Mouse (Mus musculus) neural tube, embryonic 15.5 days (tissue): Measurements from ENCODE around the gene Scn1b. TPM values are rescaled to one million over a fixed set of nuclear protein-coding genes. Genes with fewer than 3 reads are reported as not detected.

Experiments
- ATAC-seq: fragments of 200-750 bp; cut with Nextera tagmentation; 2 replicates; pipeline ENCODE4 v1.8.0; 2017; ENCODE audit warnings: mild to moderate bottlenecking, moderate TSS enrichment, moderate library complexity; ENCODE audit not compliant: low FRiP score
- H3K27ac ChIP-seq: fragments of 300-500 bp; sonication (generic); replicated peaks from 2 replicates; pipeline ENCODE4 v1.5.1; 2015; ENCODE audit warnings: mild to moderate bottlenecking, inconsistent platforms
- H3K27me3 ChIP-seq: fragments of 300-500 bp; sonication (generic); replicated peaks from 2 replicates; pipeline ENCODE4 v1.6.1; 2015; ENCODE audit warnings: inconsistent platforms
- H3K36me3 ChIP-seq: fragments of 300-500 bp; sonication (generic); 2 replicates; pipeline ENCODE4 v1.6.1; 2015; ENCODE audit warnings: inconsistent platforms
- H3K4me1 ChIP-seq: fragments of 300-500 bp; sonication (generic); 2 replicates; pipeline ENCODE4 v1.6.1; 2015; ENCODE audit warnings: inconsistent platforms
- H3K4me2 ChIP-seq: fragments of 300-500 bp; sonication (generic); 2 replicates; pipeline ENCODE4 v1.6.1; 2015; ENCODE audit warnings: inconsistent platforms, mild to moderate bottlenecking, moderate library complexity
- H3K4me3 ChIP-seq: fragments of 300-500 bp; sonication (generic); replicated peaks from 2 replicates; pipeline ENCODE4 v1.5.1; 2015; ENCODE audit warnings: mild to moderate bottlenecking, inconsistent platforms
- H3K9ac ChIP-seq: fragments of 300-500 bp; sonication (generic); replicated peaks from 2 replicates; pipeline ENCODE4 v1.6.1; 2015; ENCODE audit warnings: mild to moderate bottlenecking, inconsistent platforms
- H3K9me3 ChIP-seq: fragments of 300-500 bp; sonication (generic); replicated peaks from 2 replicates; pipeline ENCODE4 v1.6.1; 2016; ENCODE audit warnings: inconsistent platforms
- WGBS: fragments of 180-500 bp; shearing (Covaris S2); methylation state at CpG from one replicate; pipeline ENCODE4 v1.1.7; 2015; ENCODE audit warnings: mixed read lengths; 5-methylcytosine and 5-hydroxymethylcytosine counted together
- polyA plus RNA-seq: library from polyadenylated mRNA; unstranded; fragments of >200 nt; fragmentation: Nextera tagmentation; extraction: Ambion mirVana; gene quantifications from 2 replicates; pipeline ENCODE4 v1.2.1, GENCODE M21; 2015

The Scn1b gene
- polyA plus RNA-seq, 1 experiment from 2014 or later, result 24.8 TPM

- no peak for ATAC-seq
- Histone ChIP-seq H3K4me2 (no peak overlapping the region), H3K4me3 (no peak overlapping the region), H3K9ac (no peak overlapping the region), H3K27ac (no peak overlapping the region), H3K9me3 (no peaks in the 10 kb centered on the region), H3K36me3 (no peaks in the 10 kb centered on the region), H3K4me1 (no peaks in the 10 kb centered on the region), H3K27me3 (no peaks in the 10 kb centered on the region)
- WGBS, result 86% methylated on average over 5 of the region's 5 CpGs
Observed at GRCm38 (mm10) chr7:31160763-31161162, 34.0 kb upstream of the Scn1b start.

DNA sequence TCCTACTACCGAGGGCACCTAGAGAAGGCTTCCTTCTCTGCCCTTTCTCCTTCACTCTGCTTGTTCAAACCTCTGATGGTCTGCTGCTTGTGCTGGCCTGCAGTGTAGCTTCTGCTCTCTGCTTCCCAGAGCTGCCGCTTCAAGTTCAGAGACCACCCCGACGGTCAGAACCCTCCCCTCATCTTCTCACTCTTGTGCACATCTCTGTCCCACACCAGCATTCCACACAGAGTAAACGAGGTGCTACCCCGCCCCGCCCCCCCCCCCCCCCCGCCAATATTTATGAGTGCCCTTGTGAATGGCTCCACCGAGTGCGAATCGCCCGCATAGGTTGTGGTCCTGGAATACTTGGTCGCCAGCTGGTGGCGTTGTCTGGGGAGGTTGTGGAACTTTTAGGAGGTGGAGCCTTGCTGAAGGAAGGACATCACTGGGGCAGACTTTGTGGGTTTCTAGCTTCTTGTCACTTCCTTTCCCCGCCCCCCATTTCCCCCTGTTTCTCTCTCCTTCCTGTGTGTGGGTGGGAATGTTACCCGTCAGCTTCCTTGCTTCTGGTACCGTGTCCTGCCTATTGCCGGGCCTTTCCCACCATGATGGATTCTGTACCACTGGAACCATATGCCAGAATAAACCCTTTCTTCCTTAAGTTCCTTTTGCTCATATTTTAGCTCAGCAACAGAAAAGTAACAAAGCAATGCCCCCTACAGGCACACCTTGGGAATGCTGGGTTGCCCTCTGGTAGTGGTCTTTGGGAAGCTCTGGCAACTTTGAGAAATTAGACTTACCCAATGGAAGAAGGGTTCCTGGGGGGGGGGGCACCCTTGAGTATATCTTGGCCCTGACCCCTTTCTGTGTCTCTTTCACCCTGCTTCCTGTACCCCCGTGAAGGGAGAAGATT is 29.5 kb upstream of the Scn1b start:
- Histone ChIP-seq H3K4me1 (peaks cover 8% of the 10 kb centered on the region), H3K9me3 (no peaks in the 10 kb centered on the region), H3K9ac (no peak overlapping the region), H3K4me3 (no peak overlapping the region), H3K36me3 (no peaks in the 10 kb centered on the region), H3K4me2 (no peak overlapping the region), H3K27me3 (no peaks in the 10 kb centered on the region), H3K27ac (no peak overlapping the region)
- no peak for ATAC-seq
- 36% methylated on average over 17 of the region's 19 CpGs for WGBS

DNA sequence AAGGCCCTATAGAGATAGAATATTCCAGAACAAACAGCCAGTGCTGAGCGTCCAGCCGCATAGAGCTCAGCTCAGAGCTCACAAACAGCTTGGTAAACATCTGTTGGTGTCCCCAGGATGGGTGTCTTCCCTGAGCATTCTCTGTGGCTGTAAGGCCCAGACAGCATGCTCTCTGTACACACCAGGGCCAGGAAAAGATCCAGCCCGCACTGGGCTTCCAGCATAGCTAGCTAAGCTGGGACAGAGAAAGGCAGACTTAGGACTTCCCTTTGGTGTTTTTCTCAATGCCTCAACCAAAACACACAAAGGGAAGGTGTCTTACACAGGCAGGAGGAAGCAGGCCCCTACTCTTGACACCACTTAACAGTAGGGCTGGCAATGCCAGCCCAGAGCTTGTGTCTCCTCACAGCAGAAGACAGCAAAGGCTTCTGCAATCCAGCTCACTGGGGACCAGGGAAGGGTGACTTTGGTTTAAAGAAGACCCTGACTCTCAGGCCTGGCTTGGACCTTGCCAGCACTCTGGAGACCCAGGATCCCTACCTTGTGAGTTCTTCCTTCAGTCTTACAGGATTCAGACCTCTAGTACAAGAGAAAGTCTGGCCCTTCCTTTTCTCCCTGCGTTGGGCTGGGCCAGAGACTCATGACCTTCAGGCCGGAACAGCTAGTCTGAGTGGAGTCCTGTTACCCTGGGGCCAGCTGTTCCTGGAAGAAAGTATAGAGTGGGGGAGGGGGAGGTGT is 28.7 kb upstream of the Scn1b start, which contains the start of gene Gramd1a:
Gene Gramd1a (minus strand): TSS at position 601 of the 738 bp plus-strand sequence.
- H3K4me2 ChIP-seq, result no peak within 1 kb of the TSS
- H3K4me1 ChIP-seq, result peaks cover 11% of the 10 kb centered on the region
- no peak for ATAC-seq
- H3K36me3 ChIP-seq, result no peaks in the 10 kb centered on the region
- H3K4me3 ChIP-seq, result no peak within 1 kb of the TSS
- H3K9ac ChIP-seq, result no peak within 1 kb of the TSS
- H3K9me3 ChIP-seq, result no peaks in the 10 kb centered on the region
- 64% methylated on average over 5 of the region's 5 CpGs for WGBS
- no peak within 1 kb of the TSS for H3K27ac ChIP-seq
- no peaks in the 10 kb centered on the region for H3K27me3 ChIP-seq

DNA sequence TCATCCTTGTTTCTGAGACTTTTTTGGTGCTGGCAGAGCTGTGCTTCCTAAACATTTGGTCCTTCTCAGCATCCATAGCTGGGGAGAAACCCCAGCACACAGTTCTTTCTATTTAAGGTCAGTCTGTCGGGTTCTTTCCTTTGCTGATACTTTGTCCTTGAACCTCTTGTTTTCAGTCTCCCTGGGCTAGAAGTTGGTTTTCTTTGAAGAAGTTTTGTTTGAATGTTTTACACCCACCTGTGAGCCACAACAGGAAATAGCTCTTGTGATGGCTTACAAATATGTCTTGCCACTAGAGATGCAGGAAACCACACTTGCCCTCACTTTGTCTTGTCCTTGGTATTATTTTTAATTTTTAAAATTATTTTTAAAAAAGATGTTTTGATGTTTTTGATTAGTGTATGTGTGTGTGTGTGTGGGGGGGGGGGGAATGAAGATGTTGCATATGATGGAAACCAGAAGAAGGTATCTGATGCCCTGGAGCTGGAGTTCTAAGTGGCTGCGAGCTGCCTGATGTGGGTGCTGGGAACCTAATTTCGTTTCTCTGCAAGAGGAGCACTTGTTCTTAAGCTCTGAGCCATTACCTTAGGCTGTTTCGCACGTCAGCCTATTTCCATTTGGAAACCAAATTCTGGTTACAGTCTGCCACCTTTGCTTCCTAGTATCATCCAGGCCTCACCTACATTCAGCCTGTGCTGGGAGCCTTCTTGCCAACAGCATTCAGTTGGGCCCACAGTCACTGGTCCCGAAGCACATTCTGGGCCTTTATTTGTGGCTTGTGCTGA is 26.9 kb upstream of the Scn1b start:
- WGBS, result 88% methylated on average over 6 of the region's 6 CpGs

GRCm38 (mm10) chr7:31151301-31152241 is 24.8 kb upstream of the Scn1b start:
- no peaks in the 10 kb centered on the region for H3K9me3 ChIP-seq
- H3K4me2 ChIP-seq, result peak overlapping the region; percentile 83
- WGBS, result 13% methylated on average over 23 of the region's 23 CpGs
- H3K27ac ChIP-seq, result peak overlapping the region; percentile 99
- peak overlapping the region; percentile 76 for H3K4me3 ChIP-seq
- no peaks in the 10 kb centered on the region for H3K36me3 ChIP-seq
- peaks cover 42% of the 10 kb centered on the region for H3K4me1 ChIP-seq
- H3K9ac ChIP-seq, result peak overlapping the region; percentile 99
- no peaks in the 10 kb centered on the region for H3K27me3 ChIP-seq
- peak; percentile 58 for ATAC-seq

More for the DNA sequence above, 26.9 kb upstream of the Scn1b start:
- Histone ChIP-seq H3K36me3 (no peaks in the 10 kb centered on the region), H3K27me3 (no peaks in the 10 kb centered on the region), H3K9ac (no peak overlapping the region), H3K4me3 (no peak overlapping the region), H3K27ac (no peak overlapping the region), H3K4me1 (peaks cover 20% of the 10 kb centered on the region), H3K4me2 (no peak overlapping the region), H3K9me3 (no peaks in the 10 kb centered on the region)
- no peak for ATAC-seq

DNA sequence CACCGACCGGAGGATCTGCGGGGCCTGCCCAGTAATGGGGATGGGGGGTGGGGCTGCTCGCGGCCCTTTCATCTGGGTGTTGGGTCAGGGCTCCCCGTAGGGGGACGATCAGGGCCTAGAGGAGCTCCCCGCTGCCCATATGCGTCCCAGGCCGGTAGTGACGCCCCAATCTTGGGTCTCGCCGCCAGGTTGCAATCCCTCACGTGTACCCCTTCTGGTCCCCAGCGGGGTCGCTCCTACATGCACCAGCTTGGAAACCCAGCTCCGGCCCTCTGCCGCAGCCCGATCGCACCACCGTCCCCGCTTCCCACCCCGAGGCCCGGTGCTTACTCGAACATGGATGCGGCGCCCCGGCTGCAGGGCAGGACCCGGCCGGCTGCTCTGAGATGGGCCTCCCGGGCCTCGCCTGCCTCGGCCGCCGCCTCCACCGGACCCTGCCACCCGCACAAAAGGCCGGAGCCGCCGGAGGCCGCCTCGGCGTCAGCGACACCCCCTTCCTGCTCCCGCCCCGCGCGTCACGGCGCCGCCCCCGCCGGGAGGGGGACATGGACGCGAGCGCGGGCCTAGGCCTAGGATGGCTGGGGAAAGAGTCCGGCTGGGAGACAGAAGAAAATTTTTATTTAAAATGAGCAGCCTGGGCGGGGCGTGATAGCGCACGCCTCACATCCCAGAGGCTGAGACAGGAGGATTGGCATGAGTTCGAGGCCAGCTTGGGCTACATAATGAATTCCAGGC is 23.9 kb upstream of the Scn1b start:
- peak overlapping the region; percentile 99 for H3K9ac ChIP-seq
- ATAC-seq, result peak; percentile 87
- peak overlapping the region; percentile 76 for H3K4me3 ChIP-seq
- H3K27ac ChIP-seq, result peak overlapping the region; percentile 99
- H3K4me2 ChIP-seq, result peak overlapping the region; percentile 83
- no peaks in the 10 kb centered on the region for H3K36me3 ChIP-seq
- under 1% methylated on average over 63 of the region's 63 CpGs for WGBS
- no peaks in the 10 kb centered on the region for H3K9me3 ChIP-seq
- H3K27me3 ChIP-seq, result no peaks in the 10 kb centered on the region
- H3K4me1 ChIP-seq, result peaks cover 49% of the 10 kb centered on the region

DNA sequence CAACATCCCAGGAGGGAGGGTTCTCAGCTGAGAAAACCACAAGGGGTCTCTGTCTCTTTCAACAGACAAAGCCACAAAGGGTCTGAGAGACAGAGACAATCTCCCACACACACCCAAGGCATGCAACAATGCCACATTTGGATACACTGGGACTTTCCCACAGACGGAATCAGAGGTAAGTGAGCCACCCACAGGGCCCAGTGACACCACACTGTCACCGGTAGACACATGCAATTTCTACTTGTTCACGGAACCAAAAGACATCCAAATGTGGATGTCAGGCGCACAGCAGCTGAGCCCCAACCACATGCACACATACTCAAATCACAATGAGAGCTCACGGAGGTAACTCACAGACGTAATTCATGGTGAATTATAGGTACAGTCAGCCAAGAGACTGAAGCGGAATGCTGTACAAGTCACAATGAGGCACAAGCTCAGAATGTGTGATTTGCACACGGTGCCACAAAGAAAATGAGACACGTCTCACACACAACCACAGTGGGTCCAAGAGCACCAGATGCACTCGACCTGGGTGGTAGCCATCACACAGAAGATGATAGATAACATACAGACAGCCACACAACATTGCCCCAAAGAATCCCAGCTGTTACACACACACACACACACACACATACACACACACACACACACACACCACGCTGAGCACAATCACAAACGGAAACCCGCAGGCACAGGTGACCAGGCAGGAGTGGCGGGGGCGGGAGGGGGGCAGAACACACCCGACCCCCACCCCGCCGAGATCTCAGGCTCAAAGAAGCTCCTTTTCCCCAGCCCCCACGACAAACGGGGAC is 23.2 kb upstream of the Scn1b start:
- Histone ChIP-seq H3K36me3 (no peaks in the 10 kb centered on the region), H3K9ac (peak overlapping the region; percentile 99), H3K4me1 (peaks cover 54% of the 10 kb centered on the region), H3K9me3 (no peaks in the 10 kb centered on the region), H3K4me3 (peak overlapping the region; percentile 76), H3K27ac (peak overlapping the region; percentile 99), H3K27me3 (no peaks in the 10 kb centered on the region), H3K4me2 (peak overlapping the region; percentile 83)
- WGBS, result under 1% methylated on average over 20 of the region's 20 CpGs
- peak; percentile 11; the same call in 1 of the 2 replicates for ATAC-seq

DNA sequence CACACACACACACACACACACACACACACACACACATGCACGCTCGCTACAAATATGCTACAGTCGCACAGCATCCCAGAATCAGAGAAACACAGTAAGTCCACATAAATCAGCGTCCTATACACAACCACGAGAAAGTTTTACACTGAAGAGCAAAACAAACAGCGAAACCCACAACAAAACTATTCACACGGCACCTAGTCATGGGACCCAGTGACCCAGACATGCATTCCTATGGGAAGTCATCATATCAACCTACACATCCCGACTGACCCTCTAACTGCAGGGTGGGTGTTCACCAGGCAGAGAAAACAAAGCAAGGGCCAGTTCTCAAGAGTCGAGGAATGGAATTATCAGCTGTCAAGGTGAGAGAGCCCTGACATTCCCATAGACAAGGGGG is 22.5 kb upstream of the Scn1b start:
- H3K27ac ChIP-seq, result peak overlapping the region; percentile 99
- ATAC-seq, result peak; percentile 0; the same call in 1 of the 2 replicates
- peak overlapping the region; percentile 83 for H3K4me2 ChIP-seq
- no peaks in the 10 kb centered on the region for H3K27me3 ChIP-seq
- H3K9me3 ChIP-seq, result no peaks in the 10 kb centered on the region
- 26% methylated on average over 9 of the region's 9 CpGs for WGBS
- peak overlapping the region; percentile 76 for H3K4me3 ChIP-seq
- no peaks in the 10 kb centered on the region for H3K36me3 ChIP-seq
- H3K4me1 ChIP-seq, result peaks cover 54% of the 10 kb centered on the region
- peak overlapping the region; percentile 99 for H3K9ac ChIP-seq

GRCm38 (mm10) chr7:31148756-31149155 is 22.0 kb upstream of the Scn1b start:
- no peaks in the 10 kb centered on the region for H3K27me3 ChIP-seq
- peak; percentile 5; the same call in 1 of the 2 replicates for ATAC-seq
- H3K4me1 ChIP-seq, result peaks cover 54% of the 10 kb centered on the region
- H3K9ac ChIP-seq, result peak overlapping the region; percentile 99
- no peaks in the 10 kb centered on the region for H3K36me3 ChIP-seq
- H3K9me3 ChIP-seq, result no peaks in the 10 kb centered on the region
- peak overlapping the region; percentile 99 for H3K27ac ChIP-seq
- peak overlapping the region; percentile 76 for H3K4me3 ChIP-seq
- H3K4me2 ChIP-seq, result peak overlapping the region; percentile 83
- 2% methylated on average over 9 of the region's 9 CpGs for WGBS
